Mouse (Mus musculus) cortical plate, adult 2 months (tissue): ENCODE measurements around the gene Exd1.

Source experiments
- CTCF ChIP-seq: fragments of 200-500 bp; IDR thresholded peaks from 2 replicates; pipeline ENCODE4 v1.5.1; 2011; ENCODE audit warnings: mild to moderate bottlenecking, control low read depth, low read length; ENCODE audit not compliant: insufficient read depth; ENCODE audit errors: extremely low read depth
- POLR2A ChIP-seq: fragments of 200-500 bp; IDR thresholded peaks from 2 replicates; pipeline ENCODE4 v1.6.1; 2011; ENCODE audit warnings: mild to moderate bottlenecking, low read length, control low read depth; ENCODE audit not compliant: insufficient read depth; ENCODE audit errors: extremely low read depth

DNA sequence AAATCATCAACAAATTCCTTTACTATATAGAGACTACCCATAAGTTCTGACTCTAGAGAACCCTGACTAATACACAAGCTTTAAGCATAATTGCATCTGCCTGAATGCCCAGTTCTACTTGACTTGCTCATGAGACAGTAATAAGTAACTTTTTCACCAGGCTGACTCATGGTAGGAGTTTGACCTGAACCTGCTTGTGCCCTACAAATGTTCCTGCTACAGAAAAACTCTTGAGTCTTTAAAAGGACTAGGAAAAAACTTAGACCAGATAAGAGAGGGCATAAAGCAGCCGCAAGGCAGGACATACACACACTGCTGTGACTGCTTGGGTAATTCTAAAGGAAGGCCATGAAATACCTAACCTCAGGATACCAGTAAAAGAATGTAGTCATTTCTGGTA, 65.1 kb downstream of the Exd1 start:
- TF ChIP-seq CTCF (no peak), POLR2A (no peak)
